Mouse (Mus musculus) cerebellum, postnatal 25 days (tissue): Measurements from ENCODE around the gene Grm3.

Source experiments
- DNase-seq, 2 experiments: peaks; one replicate each; pipeline ENCODE4 v3.0.0; 2021; ENCODE audit warnings: mixed read lengths in 2 of 2

Gene Grm3

DNA sequence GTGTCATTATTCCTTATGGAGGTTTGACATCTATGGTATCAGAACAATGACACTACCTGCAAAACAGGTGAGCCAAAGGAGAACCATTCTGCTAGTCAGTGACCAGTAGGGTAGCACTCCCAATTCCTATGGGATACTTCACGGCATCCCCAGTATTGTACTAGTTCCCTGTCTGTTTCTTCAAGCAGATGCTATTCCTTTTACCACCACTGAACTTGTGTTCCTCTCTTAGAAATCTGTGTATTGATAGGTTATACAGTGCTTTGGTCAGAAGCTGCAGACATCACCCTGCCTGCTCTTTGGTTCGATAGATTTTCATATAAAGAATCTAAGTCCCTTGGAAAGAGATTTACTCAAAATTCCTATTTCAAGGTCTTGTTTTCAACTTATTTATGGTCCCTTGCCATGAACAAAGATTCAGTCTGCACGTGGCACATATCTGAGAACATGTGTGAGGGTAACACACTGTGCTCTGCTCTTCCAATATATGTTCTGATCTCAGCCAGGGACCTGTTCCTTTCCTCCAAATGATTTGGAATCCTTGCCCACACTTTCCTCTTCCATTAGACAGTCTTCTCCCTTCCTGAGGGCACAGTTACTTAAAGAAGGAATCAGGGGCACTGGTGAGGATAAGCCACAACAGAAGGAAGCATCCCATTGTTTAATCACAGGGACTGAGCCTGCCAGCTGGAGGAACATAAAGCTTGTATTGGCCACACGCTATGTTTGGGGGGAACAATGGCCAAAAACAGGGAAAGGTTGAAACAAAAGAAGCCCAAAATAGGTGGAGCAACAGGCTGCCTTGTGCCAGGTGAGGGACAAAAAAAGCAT is 102.5 kb downstream of the Grm3 start:
- no peak for DNase-seq

GRCm38 (mm10) chr5:9621417-9622067 is 103.4 kb downstream of the Grm3 start:
- no peak for DNase-seq

DNA sequence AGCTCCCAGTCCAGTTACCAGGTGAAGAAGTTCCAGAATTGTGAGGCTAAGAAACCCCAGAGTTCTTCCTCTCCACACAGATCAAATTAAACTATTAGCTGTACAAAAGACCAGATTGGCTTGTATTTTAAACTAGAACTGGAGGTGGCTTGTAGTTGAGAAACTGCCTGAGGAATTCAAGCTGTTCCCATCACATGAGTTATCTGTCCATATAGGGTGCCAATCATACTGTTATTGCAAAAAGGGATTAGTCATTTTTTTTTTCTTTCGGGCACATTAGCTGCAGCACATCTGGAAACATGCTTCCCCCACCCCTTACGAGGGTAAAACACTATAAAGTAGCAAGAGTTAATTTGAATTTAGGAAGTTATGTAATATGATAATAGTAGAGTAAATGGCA is 145.9 kb downstream of the Grm3 start:
- no peak for DNase-seq

DNA sequence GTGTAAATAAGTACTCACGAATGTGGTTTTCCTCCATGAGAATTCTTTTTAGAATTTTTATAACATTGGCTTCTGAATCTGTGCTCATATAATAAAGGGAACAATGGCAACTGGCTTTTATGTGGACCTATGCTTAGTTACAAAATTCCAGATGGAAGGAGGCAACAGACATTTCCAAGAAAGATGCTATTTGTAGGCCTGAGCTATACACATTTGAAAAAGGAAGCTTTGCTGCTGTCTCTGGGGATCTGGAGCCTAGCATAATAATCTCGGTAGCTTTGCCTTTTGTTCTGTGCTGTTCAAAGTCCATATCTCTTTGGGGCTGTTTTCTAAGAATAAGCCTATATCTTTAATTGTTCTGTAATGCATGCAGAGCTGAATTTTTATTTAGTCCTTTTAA is 146.4 kb downstream of the Grm3 start:
- no peak for DNase-seq

- DNase-seq = no peak
Observed at GRCm38 (mm10) chr5:9570946-9571345, 154.0 kb downstream of the Grm3 start.

DNA sequence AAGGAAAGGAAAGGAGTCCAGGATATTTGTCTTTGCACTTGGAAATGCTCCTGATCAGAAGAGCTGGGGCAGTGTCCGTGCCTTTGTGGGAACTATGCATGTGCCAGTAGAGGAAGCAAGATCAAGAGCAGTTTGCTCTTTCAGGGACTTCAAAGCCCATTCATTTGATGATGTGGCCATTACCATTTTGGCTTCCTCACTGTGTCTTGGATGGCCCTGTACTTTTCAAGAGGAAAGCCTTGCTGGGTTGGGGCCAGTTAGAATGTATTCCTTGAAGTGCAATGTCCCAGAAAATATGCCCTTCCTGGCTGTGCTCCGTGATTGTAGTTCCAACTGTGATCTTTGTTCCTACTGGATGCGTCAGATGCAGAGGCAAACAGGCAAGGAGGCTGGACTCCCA is 167.3 kb downstream of the Grm3 start:
- no peak for DNase-seq

DNA sequence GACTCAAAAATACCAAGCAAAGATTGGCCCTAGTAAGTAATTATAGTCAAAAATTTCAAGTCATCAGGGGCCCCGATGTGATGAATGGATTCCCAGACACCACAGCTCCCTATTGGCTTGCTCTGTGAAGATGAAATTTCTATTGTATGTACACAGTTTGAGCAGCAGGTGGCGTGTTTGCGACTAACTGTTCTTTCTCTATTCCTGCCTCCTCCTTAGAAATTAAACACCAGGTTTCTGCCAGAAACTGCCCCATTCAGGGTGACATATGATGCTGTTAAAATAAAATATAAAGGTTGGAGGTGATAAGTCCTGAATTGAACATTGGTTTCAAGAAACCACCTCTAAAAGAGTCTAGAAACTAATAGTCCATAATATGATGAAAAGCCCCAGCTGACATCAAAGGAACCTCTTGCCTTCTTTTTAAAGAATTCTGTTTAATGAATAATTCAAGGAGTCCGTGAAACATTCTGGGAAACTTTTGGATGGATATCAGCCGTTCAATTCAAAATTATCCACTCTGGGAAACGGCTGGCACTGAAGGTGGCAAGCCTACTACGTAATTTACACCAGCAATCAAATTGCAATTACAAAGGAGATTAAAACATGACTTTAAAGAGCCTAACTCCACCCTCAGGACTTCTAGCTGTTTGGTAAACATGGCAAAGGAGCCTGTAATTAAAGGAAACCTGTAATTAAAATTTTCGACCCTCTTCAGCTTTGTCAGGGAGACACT is 184.0 kb downstream of the Grm3 start:
- peak in 1 of 2 experiments; percentile 29 for DNase-seq

GRCm38 (mm10) chr5:9525507-9525906 is 199.5 kb downstream of the Grm3 start:
- DNase-seq = no peak

GRCm38 (mm10) chr5:9511027-9511426 is 213.9 kb downstream of the Grm3 start:
- DNase-seq = no peak

GRCm38 (mm10) chr5:9497235-9497634 is 227.7 kb downstream of the Grm3 start:
- no peak for DNase-seq

- peak; percentile 37 to 57 for DNase-seq
Observed at GRCm38 (mm10) chr5:9495456-9495855, 229.5 kb downstream of the Grm3 start.

DNA sequence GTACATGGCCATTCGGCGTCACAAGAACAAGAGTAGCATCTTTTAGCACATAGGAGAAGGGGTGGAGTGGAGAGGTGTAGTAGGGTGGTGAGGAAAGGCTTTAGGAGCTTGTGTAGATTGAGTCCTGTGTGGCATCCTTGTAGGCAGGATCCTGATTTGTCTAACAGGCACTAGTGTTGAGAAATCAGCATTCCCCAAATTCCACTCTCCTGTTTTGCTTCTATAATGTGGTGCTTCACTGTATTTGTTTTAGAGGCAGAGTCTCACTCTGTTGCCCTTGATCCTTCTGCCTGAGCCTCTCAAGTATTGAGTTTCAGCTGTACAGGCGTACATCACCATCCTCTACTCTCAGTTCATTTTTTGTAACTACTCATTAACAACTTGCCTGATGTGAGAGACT is 247.4 kb downstream of the Grm3 start:
- DNase-seq = no peak

DNA sequence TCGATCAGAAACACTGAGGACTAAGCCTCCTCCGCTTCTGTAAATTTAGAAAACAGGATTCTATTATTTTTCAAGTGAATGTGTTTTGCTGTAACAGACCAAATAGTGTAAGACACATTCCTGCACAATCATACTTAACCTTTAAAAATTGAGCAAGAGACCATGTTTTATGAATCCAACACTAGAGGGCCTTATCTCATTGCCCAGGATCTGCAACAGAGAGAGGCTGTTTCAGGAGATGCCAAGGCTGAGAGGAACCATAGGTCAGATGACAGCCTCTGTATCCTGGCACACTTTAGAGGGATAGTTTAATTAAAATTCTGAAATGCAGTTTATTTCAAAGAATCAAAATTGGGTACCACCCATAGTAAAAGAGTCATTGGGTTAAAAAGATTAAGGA is 271.7 kb downstream of the Grm3 start:
- no peak for DNase-seq

DNA sequence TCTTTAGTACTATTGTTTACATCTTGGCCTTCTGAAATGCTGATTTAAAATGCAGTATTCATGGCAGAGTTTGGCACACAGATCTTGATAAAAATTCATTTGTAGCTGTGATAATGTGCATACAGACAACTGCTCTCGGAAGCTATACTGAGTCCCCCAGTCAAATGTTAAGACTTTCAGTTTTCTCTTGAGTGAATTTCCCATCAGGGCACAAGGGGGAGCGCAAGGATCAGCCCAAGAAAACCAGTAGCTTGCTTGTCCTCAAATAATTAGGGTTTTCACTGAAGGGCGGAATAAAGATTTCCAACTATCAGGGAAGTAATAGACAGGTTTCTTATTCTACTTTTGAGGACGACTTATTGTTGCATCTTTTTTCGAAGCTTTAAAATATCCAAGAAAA is 275.4 kb downstream of the Grm3 start:
- peak; percentile 61 to 71 for DNase-seq

DNA sequence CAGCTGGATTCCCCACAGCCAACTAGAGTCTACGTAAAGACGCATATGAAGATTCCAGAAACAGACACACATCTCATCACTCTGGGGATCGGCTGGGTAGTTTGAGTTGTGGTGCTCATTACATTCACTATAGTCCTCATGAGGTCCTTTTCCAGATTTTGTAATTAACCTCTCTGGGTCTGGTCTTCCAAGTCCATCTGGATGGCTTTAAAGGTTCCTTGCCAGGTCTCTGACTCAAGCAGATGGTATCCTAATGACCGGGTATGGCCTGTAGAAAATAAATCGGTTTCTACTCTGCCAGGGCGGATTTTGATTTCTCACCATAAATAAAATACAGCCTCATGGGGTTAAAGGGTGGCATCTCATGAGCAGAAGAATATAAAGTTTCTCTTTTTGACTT is 276.0 kb downstream of the Grm3 start:
- DNase-seq = peak; percentile 56 to 63

GRCm38 (mm10) chr5:9446146-9446545 is 278.8 kb downstream of the Grm3 start:
- DNase-seq = no peak
